Mouse (Mus musculus) intestine, embryonic 14.5 days (tissue): ENCODE results near the gene Chst8. TPM values are rescaled to one million over a fixed set of nuclear protein-coding genes. Genes with fewer than 3 reads are reported as not detected.

Experiments used
- ATAC-seq: fragments of 200-750 bp; cut with Nextera tagmentation; replicated peaks from 2 replicates; pipeline ENCODE4 v1.8.0; 2017; ENCODE audit warnings: low read depth, moderate number of reproducible peaks, moderate TSS enrichment, moderate library complexity; ENCODE audit not compliant: low FRiP score, low TSS enrichment
- DNase-seq: peaks from one replicate; pipeline ENCODE4 v3.0.0-alpha.2; 2018; ENCODE audit warnings: low spot score
- H3K27ac ChIP-seq: fragments of 300-500 bp; sonication (generic); 2 replicates; pipeline ENCODE4 v1.5.1; 2014; ENCODE audit warnings: low read depth, mild to moderate bottlenecking, control low read depth
- H3K27me3 ChIP-seq: fragments of 300-500 bp; sonication (generic); replicated peaks from 2 replicates; pipeline ENCODE4 v1.6.1; 2014; ENCODE audit warnings: low read length, control low read depth; ENCODE audit not compliant: control insufficient read depth, insufficient read depth
- H3K36me3 ChIP-seq: fragments of 300-500 bp; sonication (generic); 2 replicates; pipeline ENCODE4 v1.6.1; 2014; ENCODE audit warnings: low read length, control low read depth; ENCODE audit not compliant: control insufficient read depth, insufficient read depth
- H3K4me1 ChIP-seq: fragments of 300-500 bp; sonication (generic); replicated peaks from 2 replicates; pipeline ENCODE4 v1.6.1; 2014; ENCODE audit warnings: low read length, control low read depth, mixed read lengths; ENCODE audit not compliant: control insufficient read depth, insufficient read depth
- H3K4me2 ChIP-seq: fragments of 300-500 bp; sonication (generic); 2 replicates; pipeline ENCODE4 v1.6.1; 2014; ENCODE audit warnings: low read length
- H3K4me3 ChIP-seq: fragments of 300-500 bp; sonication (generic); 2 replicates; pipeline ENCODE4 v1.5.1; 2014; ENCODE audit warnings: low read depth, low read length, control low read depth, mixed read lengths
- H3K9ac ChIP-seq: fragments of 300-500 bp; sonication (generic); 2 replicates; pipeline ENCODE4 v1.6.1; 2014; ENCODE audit warnings: mild to moderate bottlenecking, low read length
- H3K9me3 ChIP-seq: fragments of 300-500 bp; sonication (generic); 2 replicates; pipeline ENCODE4 v1.6.1; 2016; ENCODE audit warnings: low read length, control low read depth; ENCODE audit not compliant: control insufficient read depth
- WGBS: fragments of 180-500 bp; shearing (Covaris S2); extraction: QIAGEN DNeasy Blood & Tissue Kit; methylation state at CpG from one replicate; pipeline ENCODE4 v1.1.7; 2014; 5-methylcytosine and 5-hydroxymethylcytosine counted together
- polyA plus RNA-seq: library from polyadenylated mRNA; unstranded; fragments of >200 nt; fragmentation: Nextera tagmentation; extraction: Ambion mirVana; gene quantifications from 2 replicates; pipeline ENCODE4 v1.2.1, GENCODE M21; 2014

Gene Chst8
- polyA plus RNA-seq, 1 experiment from 2014 or later = 2.8 TPM

GRCm38 (mm10) chr7:34632966-34633742 lies 179.4 kb downstream of the Chst8 start:
- peaks cover 6% of the 10 kb centered on the region; the same call in 1 of the 2 replicates for H3K4me1 ChIP-seq
- no peak overlapping the region for H3K9ac ChIP-seq
- no peak for DNase-seq
- no peak overlapping the region for H3K4me3 ChIP-seq
- 82% methylated on average over 10 of the region's 10 CpGs for WGBS
- no peaks in the 10 kb centered on the region for H3K36me3 ChIP-seq
- no peak overlapping the region for H3K27ac ChIP-seq
- no peaks in the 10 kb centered on the region for H3K27me3 ChIP-seq
- ATAC-seq = no peak
- no peak overlapping the region for H3K4me2 ChIP-seq
- H3K9me3 ChIP-seq = no peaks in the 10 kb centered on the region

GRCm38 (mm10) chr7:34630211-34631085 lies 182.1 kb downstream of the Chst8 start:
- 0% methylated on average over 34 of the region's 34 CpGs for WGBS
- ATAC-seq (peak; percentile 85), DNase-seq (peak; percentile 75)
- H3K9me3 ChIP-seq = no peaks in the 10 kb centered on the region
- no peaks in the 10 kb centered on the region for H3K27me3 ChIP-seq
- H3K4me1 ChIP-seq = peaks cover 6% of the 10 kb centered on the region; the same call in 1 of the 2 replicates
- peak overlapping the region; percentile 43 for H3K4me3 ChIP-seq
- H3K9ac ChIP-seq = peak overlapping the region; percentile 51
- H3K27ac ChIP-seq = peak overlapping the region; percentile 51; the same call in 1 of the 2 replicates
- H3K36me3 ChIP-seq = no peaks in the 10 kb centered on the region
- H3K4me2 ChIP-seq = peak overlapping the region; percentile 87

GRCm38 (mm10) chr7:34629702-34630210 lies 182.8 kb downstream of the Chst8 start:
- WGBS = 52% methylated on average over 8 of the region's 8 CpGs
- DNase-seq (peak; percentile 57), ATAC-seq (no peak; the same call in 1 of the 2 replicates)
- no peaks in the 10 kb centered on the region for H3K36me3 ChIP-seq
- H3K27me3 ChIP-seq = no peaks in the 10 kb centered on the region
- H3K4me2 ChIP-seq = peak overlapping the region; percentile 87
- H3K9me3 ChIP-seq = no peaks in the 10 kb centered on the region
- peaks cover 6% of the 10 kb centered on the region; the same call in 1 of the 2 replicates for H3K4me1 ChIP-seq
- H3K27ac ChIP-seq = peak overlapping the region; percentile 51; the same call in 1 of the 2 replicates
- H3K4me3 ChIP-seq = peak overlapping the region; percentile 43
- peak overlapping the region; percentile 51 for H3K9ac ChIP-seq

Other genes with a start within 250 kb of the Chst8 start
- 10.0 and 14.7 TPM in 2 replicates for gene Kctd15, start 156.0 kb downstream of the Chst8 start, polyA plus RNA-seq
- gene Pepd, start 99.7 kb upstream of the Chst8 start, polyA plus RNA-seq = 80.3 and 80.7 TPM in 2 replicates
- gene Cebpg, start 243.9 kb upstream of the Chst8 start, polyA plus RNA-seq = 33.7 and 36.3 TPM in 2 replicates